Mouse (Mus musculus) right cerebral cortex, postnatal 4 days (tissue): ENCODE measurements at regions not wholly inside any gene's neighbourhood (a gene's known extent, or its start where the extent isn't known, plus 50 kb on each side); places are given as distances from the start of the nearest gene placed in this dataset.

ENCODE experiments used
- DNase-seq: peaks from one replicate; pipeline ENCODE4 v3.0.0-alpha.2; 2022

GRCm38 (mm10) chr1:88813200-88813599 is 111.2 kb upstream of the Arl4c start:
- DNase-seq, result no peak

GRCm38 (mm10) chr1:88816376-88816945 is 114.4 kb upstream of the Arl4c start:
- DNase-seq, result no peak

- DNase-seq, result peak; percentile 13
Measured at GRCm38 (mm10) chr1:88825215-88825614, 123.2 kb upstream of the Arl4c start.

- no peak for DNase-seq
Measured at GRCm38 (mm10) chr1:88838661-88839274, 136.7 kb upstream of the Arl4c start.

- no peak for DNase-seq
Measured at GRCm38 (mm10) chr1:88839407-88839976, 137.5 kb upstream of the Arl4c start.

GRCm38 (mm10) chr1:88839977-88840628 is 138.1 kb upstream of the Arl4c start:
- DNase-seq, result no peak

GRCm38 (mm10) chr1:88840991-88841592 is 139.1 kb upstream of the Arl4c start:
- no peak for DNase-seq

GRCm38 (mm10) chr1:88847333-88848091 is 145.5 kb upstream of the Arl4c start:
- no peak for DNase-seq

GRCm38 (mm10) chr1:88848246-88848645 is 146.2 kb upstream of the Arl4c start:
- DNase-seq, result no peak

GRCm38 (mm10) chr1:88849421-88849820 is 147.4 kb upstream of the Arl4c start:
- DNase-seq, result no peak

GRCm38 (mm10) chr1:88851931-88852330 is 149.9 kb upstream of the Arl4c start:
- DNase-seq, result no peak

GRCm38 (mm10) chr1:88860871-88861589 is 159.0 kb upstream of the Arl4c start:
- no peak for DNase-seq

- no peak for DNase-seq
Measured at GRCm38 (mm10) chr1:88861590-88861935, 159.5 kb upstream of the Arl4c start.

GRCm38 (mm10) chr1:88865436-88865835 is 163.4 kb upstream of the Arl4c start:
- no peak for DNase-seq

GRCm38 (mm10) chr1:88866571-88866970 is 164.6 kb upstream of the Arl4c start:
- no peak for DNase-seq

- DNase-seq, result no peak
Measured at GRCm38 (mm10) chr1:88867138-88867537, 165.1 kb upstream of the Arl4c start.

GRCm38 (mm10) chr1:88869885-88870284 is 167.9 kb upstream of the Arl4c start:
- DNase-seq, result no peak

GRCm38 (mm10) chr1:88875356-88875755 is 173.3 kb upstream of the Arl4c start:
- no peak for DNase-seq

- DNase-seq, result no peak
Measured at GRCm38 (mm10) chr1:88877441-88877840, 175.4 kb upstream of the Arl4c start.

GRCm38 (mm10) chr1:88878831-88879230 is 176.8 kb upstream of the Arl4c start:
- DNase-seq, result no peak

- DNase-seq, result no peak
Measured at GRCm38 (mm10) chr1:88879367-88879766, 177.3 kb upstream of the Arl4c start.

- DNase-seq, result no peak
Measured at GRCm38 (mm10) chr1:88891041-88891440, 179.2 kb upstream of the Sh3bp4 start.
